Mouse (Mus musculus) midbrain, embryonic 16.5 days (tissue): ENCODE measurements around the gene Foxp2. TPM values are rescaled to one million over a fixed set of nuclear protein-coding genes. Genes with fewer than 3 reads are reported as not detected.

ENCODE experiments used
- ATAC-seq: fragments of 200-750 bp; cut with Nextera tagmentation; 2 replicates; pipeline ENCODE4 v1.8.0; 2017; ENCODE audit warnings: moderate TSS enrichment
- H3K27ac ChIP-seq: fragments of 300-500 bp; sonication (generic); 2 replicates; pipeline ENCODE4 v1.5.1; 2014; ENCODE audit warnings: mild to moderate bottlenecking, low read length, mixed read lengths
- H3K27me3 ChIP-seq: fragments of 300-500 bp; sonication (generic); 2 replicates; pipeline ENCODE4 v1.6.1; 2014; ENCODE audit warnings: low read depth, low read length, mixed read lengths; ENCODE audit not compliant: control insufficient read depth, insufficient read depth
- H3K36me3 ChIP-seq: fragments of 300-500 bp; sonication (generic); 2 replicates; pipeline ENCODE4 v1.6.1; 2014; ENCODE audit warnings: mild to moderate bottlenecking, low read length, moderate library complexity, mixed read lengths; ENCODE audit not compliant: control insufficient read depth, insufficient read depth
- H3K4me1 ChIP-seq: fragments of 300-500 bp; sonication (generic); 2 replicates; pipeline ENCODE4 v1.6.1; 2014; ENCODE audit warnings: mild to moderate bottlenecking, low read length, mixed read lengths; ENCODE audit not compliant: control insufficient read depth, insufficient read depth
- H3K4me2 ChIP-seq: fragments of 300-500 bp; sonication (generic); 2 replicates; pipeline ENCODE4 v1.6.1; 2014; ENCODE audit warnings: mild to moderate bottlenecking, low read length, mixed read lengths
- H3K4me3 ChIP-seq: fragments of 300-500 bp; sonication (generic); 2 replicates; pipeline ENCODE4 v1.5.1; 2014; ENCODE audit warnings: low read depth, mild to moderate bottlenecking, low read length, moderate library complexity, mixed read lengths
- H3K9ac ChIP-seq: fragments of 300-500 bp; sonication (generic); 2 replicates; pipeline ENCODE4 v1.6.1; 2014; ENCODE audit warnings: low read depth, low read length, mixed read lengths
- H3K9me3 ChIP-seq: fragments of 300-500 bp; sonication (generic); replicated peaks from 2 replicates; pipeline ENCODE4 v1.6.1; 2014; ENCODE audit warnings: mild to moderate bottlenecking, low read length, mixed read lengths; ENCODE audit not compliant: control insufficient read depth, poor library complexity, severe bottlenecking
- WGBS: fragments of 180-500 bp; shearing (Covaris S2); extraction: QIAGEN DNeasy Blood & Tissue Kit; methylation state at CpG from one replicate; pipeline ENCODE4 v1.1.7; 2014; 5-methylcytosine and 5-hydroxymethylcytosine counted together
- polyA plus RNA-seq: library from polyadenylated mRNA; unstranded; fragments of >200 nt; fragmentation: Nextera tagmentation; extraction: Ambion mirVana; gene quantifications from 2 replicates; pipeline ENCODE4 v1.2.1, GENCODE M21; 2015

Gene Foxp2
- polyA plus RNA-seq, 1 experiment from 2014 or later = 93.0 TPM

GRCm38 (mm10) chr6:14903271-14903965 lies 2.3 kb downstream of the Foxp2 start:
- no peak overlapping the region for H3K27ac ChIP-seq
- ATAC-seq = no peak
- peaks cover 3% of the 10 kb centered on the region; the same call in 1 of the 2 replicates for H3K27me3 ChIP-seq
- H3K36me3 ChIP-seq = no peaks in the 10 kb centered on the region
- peak overlapping the region; percentile 20; the same call in 1 of the 2 replicates for H3K4me3 ChIP-seq
- WGBS = 48% methylated on average over 5 of the region's 5 CpGs
- 0 out of 2 replicates have a peak overlapping the region, but pooled peaks have one; percentile 30 for H3K9ac ChIP-seq
- no peaks in the 10 kb centered on the region for H3K9me3 ChIP-seq
- H3K4me2 ChIP-seq = peak overlapping the region; percentile 98
- peaks cover 21% of the 10 kb centered on the region for H3K4me1 ChIP-seq

- 96% methylated on average over 2 of the region's 2 CpGs for WGBS
- Histone ChIP-seq H3K27ac (no peak overlapping the region), H3K36me3 (no peaks in the 10 kb centered on the region), H3K9ac (no peak overlapping the region), H3K4me2 (no peak overlapping the region), H3K4me3 (no peak overlapping the region), H3K9me3 (no peaks in the 10 kb centered on the region), H3K4me1 (no peaks in the 10 kb centered on the region), H3K27me3 (no peaks in the 10 kb centered on the region)
- no peak for ATAC-seq
Measured at GRCm38 (mm10) chr6:14915066-14915465, 13.9 kb downstream of the Foxp2 start.

GRCm38 (mm10) chr6:14922704-14923103 lies 21.6 kb downstream of the Foxp2 start:
- H3K36me3 ChIP-seq = no peaks in the 10 kb centered on the region
- no peak overlapping the region for H3K27ac ChIP-seq
- no peak overlapping the region for H3K4me2 ChIP-seq
- H3K4me1 ChIP-seq = no peaks in the 10 kb centered on the region
- no peak for ATAC-seq
- no peaks in the 10 kb centered on the region for H3K9me3 ChIP-seq
- no peaks in the 10 kb centered on the region for H3K27me3 ChIP-seq
- no peak overlapping the region for H3K4me3 ChIP-seq
- H3K9ac ChIP-seq = no peak overlapping the region

- no peak overlapping the region for H3K4me3 ChIP-seq
- no peak overlapping the region for H3K9ac ChIP-seq
- H3K4me2 ChIP-seq = no peak overlapping the region
- no peaks in the 10 kb centered on the region for H3K36me3 ChIP-seq
- no peaks in the 10 kb centered on the region for H3K4me1 ChIP-seq
- WGBS = 87% methylated on average over 4 of the region's 4 CpGs
- no peaks in the 10 kb centered on the region for H3K27me3 ChIP-seq
- no peaks in the 10 kb centered on the region for H3K9me3 ChIP-seq
- no peak for ATAC-seq
- H3K27ac ChIP-seq = no peak overlapping the region
Measured at GRCm38 (mm10) chr6:14924976-14925489, 23.9 kb downstream of the Foxp2 start.

- Histone ChIP-seq H3K27ac (no peak overlapping the region), H3K4me1 (peaks cover 3% of the 10 kb centered on the region; the same call in 1 of the 2 replicates), H3K4me2 (no peak overlapping the region), H3K36me3 (no peaks in the 10 kb centered on the region), H3K27me3 (no peaks in the 10 kb centered on the region), H3K9ac (no peak overlapping the region), H3K9me3 (no peaks in the 10 kb centered on the region), H3K4me3 (no peak overlapping the region)
- 82% methylated on average over 6 of the region's 6 CpGs for WGBS
- no peak for ATAC-seq
Measured at GRCm38 (mm10) chr6:14951060-14951459, 49.9 kb downstream of the Foxp2 start.

- no peak overlapping the region for H3K27ac ChIP-seq
Measured at GRCm38 (mm10) chr6:14952731-14953130, 51.6 kb downstream of the Foxp2 start.

GRCm38 (mm10) chr6:14977042-14977441 lies 75.9 kb downstream of the Foxp2 start:
- H3K4me3 ChIP-seq = no peak overlapping the region
- WGBS = 81% methylated on average over 3 of the region's 3 CpGs
- no peaks in the 10 kb centered on the region for H3K4me1 ChIP-seq
- ATAC-seq = no peak
- H3K9ac ChIP-seq = no peak overlapping the region
- no peaks in the 10 kb centered on the region for H3K36me3 ChIP-seq
- no peaks in the 10 kb centered on the region for H3K9me3 ChIP-seq
- no peaks in the 10 kb centered on the region for H3K27me3 ChIP-seq
- no peak overlapping the region for H3K27ac ChIP-seq
- no peak overlapping the region for H3K4me2 ChIP-seq

More at GRCm38 (mm10) chr6:14952731-14953130, 51.6 kb downstream of the Foxp2 start:
- Histone ChIP-seq H3K9me3 (no peaks in the 10 kb centered on the region), H3K4me2 (no peak overlapping the region), H3K9ac (no peak overlapping the region), H3K27me3 (no peaks in the 10 kb centered on the region), H3K4me3 (no peak overlapping the region), H3K4me1 (peaks cover 3% of the 10 kb centered on the region; the same call in 1 of the 2 replicates), H3K36me3 (no peaks in the 10 kb centered on the region)
- WGBS = 39% methylated on average over 4 of the region's 4 CpGs
- no peak for ATAC-seq

GRCm38 (mm10) chr6:14978201-14978600 lies 77.1 kb downstream of the Foxp2 start:
- no peak overlapping the region for H3K4me2 ChIP-seq
- H3K36me3 ChIP-seq = no peaks in the 10 kb centered on the region
- H3K27me3 ChIP-seq = no peaks in the 10 kb centered on the region
- WGBS = 83% methylated on average over 5 of the region's 5 CpGs
- no peak overlapping the region for H3K27ac ChIP-seq
- no peaks in the 10 kb centered on the region for H3K4me1 ChIP-seq
- no peak for ATAC-seq
- no peak overlapping the region for H3K9ac ChIP-seq
- H3K4me3 ChIP-seq = no peak overlapping the region
- H3K9me3 ChIP-seq = no peaks in the 10 kb centered on the region

- H3K27ac ChIP-seq = no peak overlapping the region
- no peak for ATAC-seq
- no peak overlapping the region for H3K4me3 ChIP-seq
- H3K9me3 ChIP-seq = no peaks in the 10 kb centered on the region
- no peaks in the 10 kb centered on the region for H3K36me3 ChIP-seq
- H3K4me1 ChIP-seq = no peaks in the 10 kb centered on the region
- no peaks in the 10 kb centered on the region for H3K27me3 ChIP-seq
- H3K4me2 ChIP-seq = no peak overlapping the region
- H3K9ac ChIP-seq = no peak overlapping the region
- 93% methylated on average over 1 of the region's 1 CpGs for WGBS
Measured at GRCm38 (mm10) chr6:15008113-15008512, 107.0 kb downstream of the Foxp2 start.
